Mouse (Mus musculus): ENCODE measurements around the gene Met. TPM values are rescaled to one million over a fixed set of nuclear protein-coding genes. Genes with fewer than 3 reads are reported as not detected.

Gene Met
- total RNA-seq, 2 experiments from 2014 or later = 12.1 to 17.8 TPM

DNA sequence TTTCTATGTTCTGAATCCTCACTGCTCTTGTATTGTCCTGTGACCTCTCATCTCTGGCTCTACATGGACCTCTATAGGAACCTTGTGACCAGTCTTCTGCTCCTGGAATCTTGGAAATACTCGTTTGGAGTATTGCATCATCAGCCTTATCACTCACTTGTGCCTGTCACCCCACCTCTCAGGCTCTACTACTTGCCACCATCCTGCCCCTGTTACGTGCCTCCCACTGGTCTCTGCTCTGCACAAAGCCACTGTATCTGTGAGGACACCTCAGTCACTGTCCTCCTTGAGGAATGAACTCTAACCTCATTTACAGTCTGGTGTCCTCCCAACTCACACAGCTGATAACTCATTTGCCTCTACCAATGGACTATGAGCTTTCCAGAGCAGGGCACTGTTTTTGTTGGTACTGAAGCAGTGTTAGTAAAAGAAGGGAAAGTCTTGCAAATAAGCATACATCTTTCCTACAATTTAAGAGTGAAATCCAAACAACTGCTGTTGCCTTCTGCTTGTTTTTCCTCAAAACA is 24.8 kb downstream of the Met start:
- DNase-seq (ENCODE audit: low spot score in 2 of 2) = no peak
- intact Hi-C loops (cut with DNase I) = no loop called here

DNA sequence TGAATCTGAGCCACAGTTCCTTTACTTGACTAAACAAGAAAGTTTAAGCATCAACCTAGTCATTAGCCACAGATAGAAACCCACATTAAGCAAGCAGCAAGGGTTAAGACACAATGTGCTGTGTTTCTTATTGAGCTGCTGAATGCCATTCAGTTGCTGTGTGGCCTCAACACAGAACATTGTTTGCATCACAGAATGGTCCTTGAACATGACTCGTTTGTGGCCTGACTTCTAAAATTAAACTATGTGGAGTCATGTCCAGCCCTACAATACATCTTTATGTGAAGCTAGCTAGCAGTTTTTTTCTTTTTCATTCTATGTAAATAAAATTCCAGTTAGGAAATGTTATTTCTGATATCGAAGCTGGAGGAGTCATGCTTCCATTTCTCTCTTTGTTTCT is 27.2 kb downstream of the Met start:
- no peak for DNase-seq (ENCODE audit: low spot score in 2 of 2)
- intact Hi-C loops (cut with DNase I) = no loop called here

DNA sequence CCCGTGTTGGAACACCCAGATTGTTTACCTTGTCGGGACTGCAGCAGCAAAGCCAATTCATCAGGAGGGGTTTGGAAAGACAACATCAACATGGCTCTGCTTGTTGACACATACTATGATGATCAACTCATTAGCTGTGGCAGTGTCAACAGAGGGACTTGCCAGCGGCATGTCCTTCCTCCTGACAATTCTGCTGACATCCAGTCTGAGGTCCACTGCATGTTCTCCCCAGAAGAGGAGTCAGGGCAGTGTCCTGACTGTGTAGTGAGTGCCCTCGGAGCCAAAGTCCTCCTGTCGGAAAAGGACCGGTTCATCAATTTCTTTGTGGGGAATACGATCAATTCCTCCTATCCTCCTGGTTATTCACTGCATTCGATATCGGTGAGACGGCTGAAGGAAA is 27.9 kb downstream of the Met start:
- no peak for DNase-seq (ENCODE audit: low spot score in 2 of 2)
- intact Hi-C loops (cut with DNase I) = no loop called here

DNA sequence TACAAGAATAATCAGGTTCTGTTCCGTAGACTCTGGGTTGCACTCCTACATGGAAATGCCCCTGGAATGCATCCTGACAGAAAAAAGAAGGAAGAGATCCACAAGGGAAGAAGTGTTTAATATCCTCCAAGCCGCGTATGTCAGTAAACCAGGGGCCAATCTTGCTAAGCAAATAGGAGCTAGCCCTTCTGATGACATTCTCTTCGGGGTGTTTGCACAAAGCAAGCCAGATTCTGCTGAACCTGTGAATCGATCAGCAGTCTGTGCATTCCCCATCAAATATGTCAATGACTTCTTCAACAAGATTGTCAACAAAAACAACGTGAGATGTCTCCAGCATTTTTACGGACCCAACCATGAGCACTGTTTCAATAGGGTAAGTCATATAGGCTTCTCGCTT is 28.5 kb downstream of the Met start:
- intact Hi-C loops (cut with DNase I) = no loop called here
- DNase-seq (ENCODE audit: low spot score in 2 of 2) = no peak

DNA sequence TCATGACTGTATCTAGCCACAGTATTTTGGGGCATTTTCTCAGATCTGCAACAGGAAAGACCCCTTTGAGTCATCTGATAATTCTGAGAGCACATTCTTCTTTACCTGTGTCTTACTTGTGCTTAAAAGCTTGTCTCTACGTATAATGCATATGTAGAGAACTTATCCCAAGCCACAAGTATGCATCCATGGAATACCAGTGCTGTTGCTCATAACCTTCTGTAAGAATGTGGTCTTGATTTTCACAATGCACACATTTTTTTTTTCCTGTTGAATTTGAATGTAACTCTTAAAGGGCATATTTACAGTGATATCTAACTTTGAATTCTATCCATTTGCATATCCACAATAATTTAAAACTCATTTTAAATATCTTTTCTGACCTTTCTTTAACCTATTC is 31.8 kb downstream of the Met start:
- DNase-seq (ENCODE audit: low spot score in 2 of 2) = no peak
- intact Hi-C loops (cut with DNase I) = no loop called here

DNA sequence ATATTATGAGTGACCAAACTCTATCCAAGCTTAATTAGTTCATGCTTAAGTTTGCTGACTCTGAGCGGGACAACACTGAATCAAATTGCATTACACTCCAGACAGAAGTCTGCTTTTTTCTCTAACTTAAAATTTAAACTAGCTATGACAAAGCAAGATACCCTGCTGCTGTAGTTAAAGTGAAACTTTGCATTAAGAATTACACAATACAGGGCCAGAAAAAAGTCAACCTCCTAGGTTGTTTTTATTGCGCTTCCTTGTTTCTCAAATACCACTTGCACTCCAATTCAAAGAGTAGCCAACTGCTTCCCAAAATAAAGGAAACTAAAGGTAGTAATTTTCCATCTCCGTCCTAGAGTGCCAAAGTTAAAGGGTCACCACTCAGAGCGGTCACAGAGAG is 33.8 kb downstream of the Met start:
- DNase-seq (ENCODE audit: low spot score in 2 of 2) = no peak
- intact Hi-C loops (cut with DNase I) = no loop called here

DNA sequence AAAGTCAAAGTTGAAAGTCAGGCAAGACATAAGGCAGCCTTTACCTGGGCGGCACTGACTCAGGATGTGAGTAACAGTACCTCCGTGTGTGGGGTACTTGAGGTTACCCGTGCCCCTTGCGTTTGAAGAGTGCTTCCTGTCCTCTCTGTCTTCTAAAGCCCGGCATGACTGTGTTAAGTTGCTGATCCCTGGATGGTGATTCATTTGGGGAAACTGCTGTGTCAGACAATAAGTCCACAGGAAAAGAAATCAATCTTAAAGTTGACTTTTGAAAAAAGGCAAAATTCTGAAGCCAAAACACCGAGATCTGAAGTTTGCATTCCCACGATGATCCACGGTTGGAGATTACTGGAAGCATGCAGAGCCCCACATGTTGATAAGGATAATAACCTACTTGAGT is 35.2 kb downstream of the Met start:
- intact Hi-C loops (cut with DNase I) = no loop called here
- DNase-seq (ENCODE audit: low spot score in 2 of 2) = no peak

DNA sequence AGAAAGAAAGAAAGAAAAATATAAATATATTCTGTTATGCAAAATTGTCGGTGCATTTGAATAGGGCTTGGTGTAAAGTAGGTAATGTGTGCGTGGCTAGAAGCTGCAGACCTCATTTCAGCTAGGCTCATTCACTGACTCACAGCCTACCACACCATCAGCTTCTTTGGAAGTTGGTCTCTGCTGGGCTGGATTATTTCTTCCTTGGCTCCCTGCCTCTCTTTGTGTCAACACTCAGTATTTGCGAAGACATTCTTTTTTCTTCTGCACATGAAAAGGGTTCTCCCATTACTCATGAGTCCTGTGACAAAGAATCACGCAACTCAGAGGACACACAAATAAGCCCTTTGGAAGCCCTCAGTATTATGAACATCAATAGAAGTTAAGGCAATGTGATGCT is 37.8 kb downstream of the Met start:
- intact Hi-C loops (cut with DNase I) = no loop called here
- DNase-seq (ENCODE audit: low spot score in 2 of 2) = peak in 1 of 2 experiments; percentile 57

DNA sequence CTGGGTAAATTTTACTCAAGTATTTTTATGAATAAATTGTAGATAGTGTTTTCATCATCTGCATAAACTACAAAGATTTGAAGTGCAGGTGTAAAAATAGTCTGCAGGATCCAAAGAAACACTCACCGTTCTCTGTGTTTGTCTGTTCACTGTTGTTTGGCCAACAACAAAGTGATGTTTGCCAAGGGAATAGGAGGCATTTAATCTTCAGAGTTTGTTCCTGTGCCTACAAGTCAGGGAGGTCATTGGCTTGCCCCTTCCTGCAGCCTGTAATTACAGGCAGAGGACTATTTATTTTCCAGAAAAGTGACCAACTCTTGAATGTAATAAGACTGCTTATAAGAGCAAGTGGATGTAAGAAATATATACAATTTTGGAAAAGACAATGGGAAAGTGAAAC is 38.7 kb downstream of the Met start:
- no peak for DNase-seq (ENCODE audit: low spot score in 2 of 2)
- intact Hi-C loops (cut with DNase I) = no loop called here

DNA sequence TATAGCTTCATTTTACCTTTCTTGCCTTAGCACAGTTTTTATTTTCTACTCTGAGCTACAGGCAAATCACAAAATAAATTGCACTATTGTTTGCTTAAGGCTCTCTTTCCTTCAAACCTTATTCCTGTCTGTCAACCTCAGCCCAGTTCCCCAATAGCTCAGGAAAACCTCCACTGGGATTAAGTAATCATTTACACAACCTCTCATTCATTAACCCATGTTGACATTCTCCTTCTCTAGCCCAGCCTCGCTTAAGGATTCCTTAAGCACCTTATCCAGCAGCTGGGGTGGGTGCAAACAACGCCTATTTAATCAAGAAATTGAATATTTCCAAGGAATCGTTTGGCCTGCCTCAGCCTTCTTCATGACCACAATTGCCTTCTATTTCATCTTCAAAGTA is 40.1 kb downstream of the Met start:
- no peak for DNase-seq (ENCODE audit: low spot score in 2 of 2)
- intact Hi-C loops (cut with DNase I) = no loop called here

DNA sequence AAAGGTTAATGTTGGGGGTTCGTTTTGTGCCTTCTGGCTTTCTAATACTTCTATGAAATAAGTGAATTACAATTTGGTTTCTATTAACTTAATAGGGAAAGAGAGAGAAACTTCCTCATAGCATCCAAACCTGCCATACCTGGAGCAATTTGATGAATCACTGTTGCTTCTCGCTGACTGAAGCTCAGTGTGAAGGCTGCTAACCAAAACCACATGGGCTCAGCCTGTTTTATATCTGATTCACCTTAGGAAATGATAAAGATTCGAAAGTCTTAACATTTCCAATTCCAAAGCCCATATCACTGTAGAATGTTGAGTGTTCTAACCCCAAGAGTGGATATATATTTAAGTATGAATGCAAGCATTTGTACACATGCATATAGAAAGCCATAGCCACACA is 41.9 kb downstream of the Met start:
- intact Hi-C loops (cut with DNase I) = no loop called here
- no peak for DNase-seq (ENCODE audit: low spot score in 2 of 2)

DNA sequence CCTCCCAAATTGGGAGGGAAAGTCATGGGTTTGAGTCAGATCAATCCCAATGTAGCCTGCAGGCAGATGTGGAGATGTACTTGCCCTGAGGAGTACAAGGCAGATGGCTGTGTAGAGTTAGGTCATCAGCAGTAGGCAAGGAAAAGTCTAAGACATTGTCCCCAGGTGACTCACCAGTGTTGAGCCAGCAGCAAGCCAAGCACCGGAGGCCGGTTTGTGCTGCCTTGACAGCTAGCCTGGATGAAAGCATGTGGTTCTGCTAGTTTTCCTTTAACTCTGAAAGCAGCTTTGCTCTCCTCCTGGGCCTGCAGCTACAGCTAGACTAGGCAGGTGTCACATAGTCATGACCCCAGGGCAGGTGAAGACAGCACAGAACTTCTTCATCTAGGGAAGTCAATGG is 43.2 kb downstream of the Met start:
- intact Hi-C loops (cut with DNase I) = no loop called here
- DNase-seq (ENCODE audit: low spot score in 2 of 2) = no peak

DNA sequence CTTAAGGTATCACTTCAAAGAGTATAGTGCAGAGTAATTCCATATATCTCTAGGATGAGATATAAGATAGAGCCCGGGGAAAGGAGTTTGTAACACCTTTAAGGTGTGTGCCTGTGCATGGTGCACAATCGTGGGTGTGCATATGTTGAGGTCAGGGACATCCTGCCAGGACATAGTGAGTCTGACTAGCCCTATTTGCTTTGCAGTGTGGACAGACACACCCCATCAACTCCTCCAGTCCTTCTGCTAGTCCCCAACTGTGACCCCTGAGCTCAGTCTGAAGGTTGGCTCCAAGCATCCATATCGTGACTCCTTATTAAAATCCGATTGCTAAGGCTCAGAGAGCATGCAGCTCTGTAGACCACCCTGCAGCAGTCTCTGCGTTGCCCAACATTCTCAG is 44.6 kb downstream of the Met start:
- no peak for DNase-seq (ENCODE audit: low spot score in 2 of 2)
- intact Hi-C loops (cut with DNase I) = no loop called here

DNA sequence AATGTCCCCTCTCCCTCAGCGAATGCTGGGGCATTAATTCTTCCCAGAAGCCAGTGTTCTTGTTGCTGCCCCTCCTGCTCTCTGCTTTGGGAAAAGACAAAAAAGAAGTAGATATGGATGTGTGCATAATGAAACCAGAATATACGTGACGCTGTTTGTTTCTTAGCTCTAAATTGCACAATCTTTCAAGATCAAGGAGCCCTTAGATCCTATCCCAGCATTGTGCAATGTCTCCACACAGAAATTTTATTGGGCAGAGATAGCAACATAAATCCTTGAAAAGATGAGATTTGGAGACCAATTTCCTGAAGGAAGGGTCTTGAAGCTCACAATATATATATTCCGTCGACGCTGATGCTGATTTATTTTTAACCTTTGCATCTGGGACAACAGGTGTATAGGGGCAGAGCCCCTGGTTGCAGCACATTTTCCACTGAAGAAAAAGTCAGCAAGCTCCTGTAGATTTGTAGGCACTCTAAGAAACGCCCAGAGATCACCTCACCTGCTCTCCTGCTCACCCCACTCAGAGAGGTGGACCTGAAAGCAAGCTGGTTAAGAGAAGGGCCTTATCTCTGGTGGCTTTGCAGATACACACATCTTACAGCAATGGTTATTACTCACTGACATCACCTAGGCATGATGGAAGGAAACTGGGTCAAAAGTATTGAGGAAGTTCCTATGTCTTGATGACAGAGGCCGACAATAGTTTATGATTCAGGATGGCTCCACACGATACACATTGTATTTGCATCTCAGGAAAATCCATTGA is 45.2 kb downstream of the Met start:
- DNase-seq (ENCODE audit: low spot score in 2 of 2) = no peak
- intact Hi-C loops (cut with DNase I) = no loop called here

DNA sequence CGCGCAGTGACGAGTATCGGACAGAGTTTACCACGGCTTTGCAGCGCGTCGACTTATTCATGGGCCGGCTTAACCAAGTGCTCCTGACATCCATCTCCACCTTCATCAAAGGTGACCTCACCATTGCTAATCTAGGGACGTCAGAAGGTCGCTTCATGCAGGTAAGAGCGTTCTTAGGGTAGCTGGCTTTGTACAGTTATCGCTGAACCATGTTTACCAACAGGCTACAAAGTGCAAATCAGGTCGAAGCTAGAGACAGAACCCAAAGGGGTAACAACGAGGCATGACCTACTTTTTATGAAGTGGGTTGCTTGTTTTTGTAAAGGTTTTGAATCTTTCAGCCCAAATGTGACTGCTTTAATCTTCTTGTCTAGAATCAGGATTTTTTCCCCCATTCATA is 49.8 kb downstream of the Met start:
- intact Hi-C loops (cut with DNase I) = no loop called here

DNA sequence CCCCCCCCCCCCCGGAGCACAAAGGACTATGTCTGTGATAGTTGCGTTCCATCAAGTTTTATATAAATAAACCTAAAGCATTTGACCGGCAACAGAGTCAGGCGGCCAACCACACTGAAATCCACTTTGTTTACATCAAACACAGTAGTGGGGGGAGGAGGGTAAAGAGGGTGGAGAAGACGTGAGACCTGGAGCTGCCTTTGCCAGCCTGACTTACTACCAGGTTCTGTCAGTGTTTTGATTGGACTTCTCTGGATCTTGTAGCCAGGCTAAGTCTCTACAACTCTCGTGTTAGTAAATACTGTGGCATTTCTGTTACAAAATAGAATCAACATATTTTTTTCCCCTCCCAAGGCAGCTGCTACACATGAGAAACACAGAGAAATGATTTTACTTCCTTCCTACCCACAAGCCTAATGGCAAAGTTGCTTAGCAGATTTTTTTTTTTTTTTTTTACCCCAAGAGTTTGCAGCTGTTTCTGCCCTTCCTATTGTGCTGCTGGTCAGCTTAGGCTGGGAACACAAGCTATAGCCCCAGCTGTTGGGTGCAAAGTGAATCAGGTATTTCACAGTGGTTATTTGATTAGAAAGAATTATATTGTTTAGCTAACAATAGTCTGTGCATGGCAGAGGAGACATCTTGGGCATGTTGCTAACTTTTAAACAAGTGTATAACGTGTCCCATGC is 52.3 kb downstream of the Met start:
- intact Hi-C loops (cut with DNase I) = no loop called here
- DNase-seq (ENCODE audit: low spot score in 2 of 2) = no peak

More for the DNA sequence above, 49.8 kb downstream of the Met start:
- no peak for DNase-seq (ENCODE audit: low spot score in 2 of 2)

DNA sequence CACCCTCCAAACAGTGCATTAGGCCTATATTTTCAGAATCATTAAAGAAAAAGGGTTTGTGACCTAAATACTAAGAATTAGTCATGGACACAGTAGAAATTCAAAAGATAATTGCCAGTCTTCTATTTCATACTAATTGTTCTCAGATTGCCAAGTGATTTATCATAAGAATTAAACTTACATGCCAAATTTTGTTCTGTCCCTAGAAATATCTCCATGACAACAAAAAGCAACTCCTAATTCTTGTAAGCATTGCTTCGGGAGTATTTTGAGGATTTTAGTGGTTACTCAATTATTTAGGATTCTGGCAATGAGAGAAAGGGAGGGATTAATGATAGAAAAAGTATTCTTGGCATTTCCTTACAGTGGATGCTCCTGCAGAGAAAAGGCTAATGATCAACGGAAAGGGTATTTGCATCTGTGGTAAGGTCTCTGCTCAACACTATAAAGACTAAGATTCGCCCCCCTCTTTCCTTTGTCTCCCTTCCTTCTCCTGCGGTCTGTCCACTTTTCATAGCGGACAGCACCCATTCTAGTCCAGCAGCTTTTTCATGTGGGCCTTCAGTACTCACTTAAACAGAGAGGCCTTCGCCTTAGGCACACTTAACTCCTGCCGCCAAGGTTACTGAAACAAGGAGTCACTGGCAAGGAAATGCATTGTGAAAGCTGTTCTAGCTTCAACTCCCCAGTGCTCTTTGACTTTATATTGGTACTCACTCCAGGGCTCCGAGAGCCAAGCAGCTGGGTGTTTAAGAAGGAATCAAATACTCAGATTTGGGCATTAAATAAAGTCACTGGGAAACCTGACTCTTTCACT is 58.5 kb downstream of the Met start:
- intact Hi-C loops (cut with DNase I) = no loop called here
- DNase-seq (ENCODE audit: low spot score in 2 of 2) = no peak

DNA sequence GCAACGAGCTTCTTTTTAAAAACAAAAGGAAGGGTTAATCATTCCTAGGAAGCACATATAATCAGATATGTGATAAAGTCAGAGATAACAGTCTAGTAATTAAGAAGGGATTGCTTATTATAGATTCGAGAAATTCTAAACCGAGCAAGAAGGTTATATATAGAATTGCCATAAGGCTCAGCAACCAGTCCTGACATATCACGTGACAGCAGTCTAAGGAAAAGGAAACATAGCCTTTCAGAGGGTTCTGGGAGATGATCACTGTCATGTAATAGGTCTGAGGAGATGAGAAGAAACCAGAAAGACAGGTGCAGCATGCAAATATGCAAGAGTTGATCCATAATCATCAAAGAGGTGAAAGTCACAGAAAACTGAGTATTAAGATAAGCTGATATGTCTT is 59.3 kb downstream of the Met start:
- DNase-seq (ENCODE audit: low spot score in 2 of 2) = peak in 1 of 2 experiments; percentile 16
- intact Hi-C loops (cut with DNase I) = no loop called here

DNA sequence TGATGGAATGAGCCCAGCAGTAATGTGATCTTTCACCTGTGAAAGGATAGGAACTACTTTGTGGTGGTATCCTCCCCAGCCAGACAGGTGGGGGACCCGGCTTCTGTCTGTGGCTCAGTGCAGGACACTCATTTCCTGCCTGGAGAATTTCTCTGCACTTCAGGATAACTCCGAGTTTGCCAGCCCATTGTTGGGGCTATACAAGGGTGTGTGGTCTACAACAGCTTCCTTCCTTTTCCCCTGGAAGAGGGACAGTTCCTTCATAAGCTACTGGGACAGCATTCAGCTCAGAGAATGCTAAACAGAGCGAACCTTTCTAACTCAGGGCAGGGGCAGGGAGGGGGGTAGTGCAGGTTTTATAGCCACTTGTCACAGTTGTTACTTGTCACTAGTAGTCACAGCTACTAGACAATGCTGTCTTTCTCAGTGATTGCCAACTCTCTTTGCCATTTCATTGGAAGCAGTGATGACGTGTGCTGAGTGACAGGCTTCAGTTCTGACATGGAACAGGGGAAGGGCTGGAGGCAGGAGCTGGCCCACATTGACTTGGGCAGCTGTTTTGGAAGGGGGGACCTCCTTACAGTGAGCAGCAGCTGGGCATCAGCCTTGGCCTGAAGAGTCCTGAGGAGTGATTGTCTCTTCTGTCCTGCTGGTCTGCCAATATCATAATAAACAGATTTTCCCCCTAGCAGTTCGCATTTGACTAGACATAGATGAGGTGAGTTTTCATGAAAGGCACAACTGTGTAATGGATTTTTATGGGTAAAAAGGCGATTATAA is 66.1 kb downstream of the Met start:
- intact Hi-C loops (cut with DNase I) = no loop called here
- DNase-seq (ENCODE audit: low spot score in 2 of 2) = no peak

DNA sequence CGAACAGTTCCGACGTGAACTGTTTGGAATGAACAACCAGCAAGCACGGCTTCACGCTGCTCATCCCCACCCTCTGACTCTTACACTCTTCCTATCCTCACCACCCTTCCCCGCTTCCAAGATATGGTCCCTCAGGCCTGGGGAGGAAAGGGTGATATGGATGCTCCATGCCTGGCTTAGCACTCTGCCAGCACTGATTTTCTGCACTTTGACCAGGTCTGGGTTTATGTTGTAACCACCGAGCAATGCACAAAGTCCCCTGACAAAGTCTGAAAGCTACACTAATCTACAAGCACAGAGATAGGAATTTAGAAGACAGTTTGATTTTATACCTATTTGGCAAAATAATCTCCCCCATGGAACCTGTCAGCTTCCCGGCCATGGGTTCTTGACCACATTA is 78.0 kb downstream of the Met start:
- intact Hi-C loops (cut with DNase I) = no loop called here
- DNase-seq (ENCODE audit: low spot score in 2 of 2) = no peak

All from left cerebral cortex, postnatal 25 days (tissue).